Mouse (Mus musculus) thymus, adult 2 months (tissue): ENCODE measurements at regions not wholly inside any gene's neighbourhood (a gene's known extent, or its start where the extent isn't known, plus 50 kb on each side); places are given as distances from the start of the nearest gene placed in this dataset.

Source experiments
- CTCF ChIP-seq: fragments of 200-500 bp; IDR thresholded peaks from 2 replicates; pipeline ENCODE4 v1.5.1; 2012; ENCODE audit warnings: mild to moderate bottlenecking, control low read depth, low read length, moderate library complexity, borderline replicate concordance; ENCODE audit not compliant: control insufficient read depth, poor library complexity, insufficient read depth; ENCODE audit errors: extremely low read depth
- POLR2A ChIP-seq: fragments of 200-500 bp; IDR thresholded peaks from 2 replicates; pipeline ENCODE4 v1.6.1; 2012; ENCODE audit warnings: mild to moderate bottlenecking, low read length, control low read depth, moderate library complexity; ENCODE audit not compliant: control insufficient read depth, poor library complexity, insufficient read depth; ENCODE audit errors: extremely low read depth

DNA sequence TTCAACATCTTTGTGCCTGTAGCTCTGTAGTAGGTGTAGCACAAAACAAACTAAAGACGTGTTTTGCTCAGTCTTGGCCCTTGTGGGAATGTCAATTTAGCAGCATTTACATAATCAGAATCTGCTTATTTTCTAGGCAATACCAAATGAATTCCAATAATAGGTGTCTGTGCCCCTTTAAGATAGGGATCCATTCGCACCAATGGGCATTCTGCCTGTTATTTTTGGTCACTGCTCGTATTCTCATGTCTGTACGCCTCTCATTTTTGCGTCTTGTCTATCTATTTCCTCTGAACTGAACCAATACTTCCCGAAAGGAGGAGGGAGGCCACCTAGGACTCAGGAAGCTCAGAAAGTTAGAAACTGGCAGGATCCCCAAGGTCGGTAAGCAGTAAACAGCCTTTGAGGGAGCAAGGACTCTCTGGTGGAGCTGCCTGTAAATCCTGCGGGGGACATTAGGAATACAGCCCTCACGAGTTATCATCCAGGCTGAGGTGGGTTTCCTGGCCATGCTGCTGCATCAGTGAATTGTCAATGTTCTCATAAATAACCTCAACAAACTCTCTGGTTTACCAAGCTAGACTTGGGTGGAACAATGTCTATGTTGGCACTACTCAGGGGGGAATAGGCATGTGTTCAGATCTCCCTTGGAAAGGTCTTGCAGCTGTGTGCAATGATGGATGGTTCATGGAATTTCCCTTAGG is 86.5 kb upstream of the 1700025G04Rik start:
- TF ChIP-seq CTCF: no peak
- TF ChIP-seq POLR2A: no peak
